Mouse (Mus musculus) MEL (cell line): ENCODE results near the gene Eomes.

Experiments
- CTCF ChIP-seq, 3 experiments: IDR thresholded peaks in 2 of 3; conservative IDR thresholded peaks in 1 of 3; 2 replicates each; pipeline ENCODE4 v1.5.1; 2011 to 2012; ENCODE audit warnings: low read length in 3 of 3, low read depth in 2 of 3, mild to moderate bottlenecking in 2 of 3, improper control_type of control experiment in 1 of 3, inconsistent platforms in 1 of 3, mixed read lengths in 1 of 3, moderate library complexity in 1 of 3; ENCODE audit not compliant: control insufficient read depth in 1 of 3, insufficient read depth in 1 of 3, poor library complexity in 1 of 3, severe bottlenecking in 1 of 3
- EP300 ChIP-seq, 2 experiments: IDR thresholded peaks; 2 replicates each; pipeline ENCODE4 v1.6.1; 2011; ENCODE audit warnings: improper control_type of control experiment in 2 of 2, low read length in 2 of 2, low read depth in 1 of 2, mild to moderate bottlenecking in 1 of 2
- GATA1 ChIP-seq: IDR thresholded peaks from 2 replicates; pipeline ENCODE4 v1.6.1; 2011; ENCODE audit warnings: low read depth, low read length, improper control_type of control experiment
- MAX ChIP-seq: IDR thresholded peaks from 2 replicates; pipeline ENCODE4 v1.6.1; 2011; ENCODE audit warnings: low read length, improper control_type of control experiment
- MYB ChIP-seq: IDR thresholded peaks from 2 replicates; pipeline ENCODE4 v1.6.1; 2011; ENCODE audit warnings: mild to moderate bottlenecking, low read depth, low read length, improper control_type of control experiment
- NRF1 ChIP-seq: IDR thresholded peaks from 2 replicates; pipeline ENCODE4 v1.6.1; 2014; ENCODE audit warnings: low read depth, mild to moderate bottlenecking, inconsistent platforms, low read length, improper control_type of control experiment, moderate library complexity; ENCODE audit not compliant: poor library complexity, insufficient read depth, severe bottlenecking
- POLR2AphosphoS2 ChIP-seq: IDR thresholded peaks from 2 replicates; pipeline ENCODE4 v1.6.1; 2011; ENCODE audit warnings: low read length, improper control_type of control experiment
- POLR2AphosphoS5 ChIP-seq: IDR thresholded peaks from 2 replicates; pipeline ENCODE4 v1.6.1; 2012; ENCODE audit warnings: low read depth, borderline replicate concordance, mild to moderate bottlenecking, inconsistent platforms, low read length, moderate library complexity, mixed read lengths
- SMC3 ChIP-seq: IDR thresholded peaks from 2 replicates; pipeline ENCODE4 v1.6.1; 2011; ENCODE audit warnings: low read depth, low read length, improper control_type of control experiment
- TAL1 ChIP-seq: IDR thresholded peaks from 2 replicates; pipeline ENCODE4 v1.6.1; 2012; ENCODE audit warnings: mild to moderate bottlenecking, inconsistent platforms, low read length, moderate library complexity, mixed read lengths
- USF1 ChIP-seq: IDR thresholded peaks from 2 replicates; pipeline ENCODE4 v1.6.1; 2014; ENCODE audit warnings: low read depth, mild to moderate bottlenecking, inconsistent platforms, low read length, improper control_type of control experiment, moderate library complexity
- USF2 ChIP-seq, 2 experiments: IDR thresholded peaks; 2 replicates each; pipeline ENCODE4 v1.6.1; 2011 to 2012; ENCODE audit warnings: improper control_type of control experiment in 2 of 2, low read length in 2 of 2, borderline replicate concordance in 1 of 2, inconsistent platforms in 1 of 2, low read depth in 1 of 2, mild to moderate bottlenecking in 1 of 2; ENCODE audit not compliant: insufficient read depth in 1 of 2
- ZC3H11A ChIP-seq: IDR thresholded peaks from 2 replicates; pipeline ENCODE4 v1.6.1; 2012; ENCODE audit warnings: low read depth, mild to moderate bottlenecking, inconsistent platforms, low read length, improper control_type of control experiment

- TF ChIP-seq GATA1 (no peak), CTCF (IDR thresholded peaks at IDR 0.05 in 2 of 3, conservative IDR thresholded peaks at IDR 0.05 in 1 of 3; ENCODE audit: control insufficient read depth in 1 of 3, insufficient read depth in 1 of 3, low read depth in 2 of 3, low read length in 3 of 3, poor library complexity in 1 of 3, severe bottlenecking in 1 of 3) (no peak), POLR2AphosphoS2 (no peak), USF1 (no peak), TAL1 (no peak), POLR2AphosphoS5 (no peak), MAX (no peak), ZC3H11A (no peak), EP300 (IDR thresholded peaks at IDR 0.05; ENCODE audit: low read depth in 1 of 2, low read length in 2 of 2) (no peak), SMC3 (no peak), MYB (no peak), USF2 (IDR thresholded peaks at IDR 0.05; ENCODE audit: borderline replicate concordance in 1 of 2, insufficient read depth in 1 of 2, low read depth in 1 of 2, low read length in 2 of 2) (no peak), NRF1 (no peak)
Observed at GRCm38 (mm10) chr9:118507552-118507951, 29.5 kb downstream of the Eomes start.
